Mouse (Mus musculus) neutrophil, adult 5-6 weeks (primary cell): ENCODE results near the gene Lrsam1. TPM values are rescaled to one million over a fixed set of nuclear protein-coding genes. Genes with fewer than 3 reads are reported as not detected.
A peak's percentile ranks its signal among the peaks of the same experiment; 100 is the strongest.

Experiments
- ATAC-seq: fragments of 151-379, 151-347 bp; 2 replicates; pipeline ENCODE4 v1.8.0; 2017; ENCODE audit warnings: mild to moderate bottlenecking, moderate TSS enrichment; ENCODE audit not compliant: insufficient number of reproducible peaks, poor library complexity, low FRiP score, severe bottlenecking; ENCODE audit errors: extremely low read depth
- total RNA-seq: library from RNA; stranded (forward); fragments of 200-1000 nt; gene quantifications from 2 replicates; pipeline ENCODE4 v1.2.3, GENCODE M21; 2017

The Lrsam1 gene
- total RNA-seq, 1 experiment from 2014 or later: 13.5 TPM

DNA sequence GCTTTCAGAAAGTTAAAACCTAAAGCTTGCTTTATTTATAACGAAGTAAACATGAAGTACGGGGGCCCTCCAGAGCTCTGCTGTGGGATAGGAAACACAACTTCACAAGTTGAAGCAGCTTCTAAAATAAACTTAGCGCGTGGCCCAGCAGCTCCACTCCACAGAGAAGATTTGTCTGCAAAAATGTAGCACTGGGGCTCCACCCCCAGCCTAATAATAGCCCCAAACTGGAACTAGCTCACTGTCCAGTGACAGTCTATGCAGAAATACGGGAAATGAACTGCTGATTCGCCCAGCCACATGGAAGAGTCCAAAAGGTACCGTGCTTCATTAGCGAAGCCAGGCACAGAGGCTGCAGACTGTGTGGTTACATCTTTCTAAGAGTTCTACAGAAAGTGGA is 7.9 kb upstream of the Lrsam1 start:
- ATAC-seq: no peak

DNA sequence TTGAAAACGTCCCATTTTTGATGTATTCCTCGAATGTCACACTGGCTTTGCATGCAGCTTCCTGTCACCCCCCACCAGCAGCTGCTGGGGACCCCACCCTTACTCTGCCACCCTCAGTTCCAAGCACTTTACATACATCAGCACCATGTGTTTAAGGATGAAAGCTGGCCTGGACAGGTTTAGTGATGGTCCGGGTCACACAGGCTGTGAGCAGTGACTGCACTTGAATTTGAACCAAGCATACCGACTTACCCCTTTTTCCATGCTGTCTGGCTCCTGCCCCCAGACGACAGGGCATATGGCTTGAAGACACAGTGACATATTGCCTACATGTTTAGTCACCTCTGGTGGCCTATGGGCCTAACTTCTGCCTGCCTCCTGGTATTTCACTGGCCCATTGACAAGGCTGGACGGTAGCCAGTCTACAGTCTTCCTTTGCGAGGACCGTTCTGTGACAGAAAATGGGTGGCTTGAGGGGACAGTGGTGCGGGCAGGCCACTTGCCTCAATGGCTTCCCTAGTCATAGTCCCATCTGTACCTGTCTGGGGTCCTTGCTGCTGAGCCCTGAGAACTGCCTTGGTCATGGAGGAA is 6.7 kb upstream of the Lrsam1 start:
- ATAC-seq: no peak

DNA sequence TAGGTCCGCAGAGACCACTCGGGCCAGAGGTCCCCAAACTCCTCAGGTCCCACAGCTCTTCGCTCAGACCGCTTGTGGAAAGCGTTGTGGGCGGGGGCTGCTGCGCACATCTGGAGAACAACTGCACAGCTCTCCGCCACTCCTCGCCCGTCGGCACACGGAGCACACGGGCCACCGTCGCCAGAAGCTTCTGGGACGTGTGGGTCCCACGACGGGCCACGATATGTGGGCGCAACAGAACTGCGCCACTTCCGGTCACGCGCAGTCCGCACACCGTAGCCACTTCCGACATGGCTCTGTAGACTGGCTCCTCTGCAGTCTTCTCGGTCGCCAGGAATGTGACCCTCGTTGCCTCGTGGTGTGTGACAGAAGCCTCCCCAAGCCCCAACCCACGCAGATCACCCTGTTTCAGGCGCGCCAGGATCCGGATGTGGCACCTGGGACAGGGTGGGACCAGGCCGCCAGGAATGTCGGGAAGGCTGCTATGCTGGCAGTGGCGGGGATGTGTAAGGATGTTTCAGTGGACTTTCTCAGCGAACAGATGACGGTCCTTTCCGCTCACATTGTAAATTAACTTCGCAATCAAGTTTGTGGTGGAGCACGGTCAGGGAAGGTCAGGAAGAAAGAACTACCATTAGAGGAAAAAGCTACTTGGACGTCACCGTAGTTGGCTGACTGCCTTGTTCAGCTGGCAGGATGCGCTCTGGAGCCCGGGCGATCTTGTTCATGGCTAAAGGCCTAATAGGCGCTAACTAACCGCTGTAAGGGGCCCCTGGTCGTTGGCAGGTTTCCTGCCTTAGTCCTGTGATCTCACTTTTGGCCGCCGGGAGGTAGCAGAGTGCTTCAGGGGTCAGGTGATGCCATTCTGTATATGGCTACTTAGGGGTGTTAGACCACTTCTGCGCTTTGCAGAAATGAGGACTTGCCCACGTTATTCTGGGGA is 5.5 kb upstream of the Lrsam1 start:
- ATAC-seq: peak; percentile 81

DNA sequence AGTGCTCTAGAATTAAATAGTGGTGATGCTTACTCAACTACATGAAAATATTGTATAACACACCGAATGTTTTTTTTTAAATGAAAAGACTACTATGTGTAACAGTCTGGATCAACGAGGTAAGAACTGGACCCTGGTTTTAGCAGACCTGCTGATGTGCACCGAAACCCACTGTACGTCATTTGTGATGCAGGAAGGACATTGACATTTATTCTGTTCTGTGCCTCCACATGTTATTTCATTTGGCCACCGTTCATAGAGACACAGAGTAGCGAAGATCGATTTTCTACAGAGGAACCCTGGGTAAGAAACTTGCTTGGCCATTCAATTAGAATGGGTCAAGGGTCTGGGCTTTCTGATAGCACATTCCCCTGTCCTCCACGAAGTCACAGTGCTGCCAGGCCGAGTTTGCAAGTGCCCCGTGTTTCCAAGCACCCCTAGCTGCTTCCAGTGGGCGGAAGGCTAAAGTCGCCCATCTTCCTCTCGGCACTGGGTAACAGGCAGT is 4.8 kb upstream of the Lrsam1 start:
- ATAC-seq: no peak

- ATAC-seq: peak; percentile 14; the same call in 1 of the 2 replicates
Measured at GRCm38 (mm10) chr2:32965511-32966183, 4.2 kb upstream of the Lrsam1 start.

- no peak for ATAC-seq
Measured at GRCm38 (mm10) chr2:32964659-32965457, 3.4 kb upstream of the Lrsam1 start.

DNA sequence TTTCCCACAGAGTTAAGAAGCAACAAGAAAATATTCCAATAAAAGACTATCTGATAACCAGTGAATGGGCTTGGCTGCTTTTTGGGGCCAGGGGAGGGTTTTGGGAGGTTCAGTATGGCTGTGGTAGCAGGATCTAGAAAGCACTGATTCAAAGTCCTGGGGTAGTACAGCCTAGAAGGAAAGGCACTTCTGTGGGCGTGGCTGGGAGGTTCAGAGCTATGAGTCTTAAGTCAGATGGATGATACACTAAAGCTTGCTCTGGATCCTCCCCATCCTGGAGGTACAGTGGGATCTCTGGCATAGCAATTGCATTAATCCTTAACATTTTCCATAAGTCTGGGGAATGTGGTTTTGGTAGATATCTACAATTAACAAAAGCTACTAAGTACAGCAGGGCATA is 2.6 kb upstream of the Lrsam1 start:
- ATAC-seq: no peak

DNA sequence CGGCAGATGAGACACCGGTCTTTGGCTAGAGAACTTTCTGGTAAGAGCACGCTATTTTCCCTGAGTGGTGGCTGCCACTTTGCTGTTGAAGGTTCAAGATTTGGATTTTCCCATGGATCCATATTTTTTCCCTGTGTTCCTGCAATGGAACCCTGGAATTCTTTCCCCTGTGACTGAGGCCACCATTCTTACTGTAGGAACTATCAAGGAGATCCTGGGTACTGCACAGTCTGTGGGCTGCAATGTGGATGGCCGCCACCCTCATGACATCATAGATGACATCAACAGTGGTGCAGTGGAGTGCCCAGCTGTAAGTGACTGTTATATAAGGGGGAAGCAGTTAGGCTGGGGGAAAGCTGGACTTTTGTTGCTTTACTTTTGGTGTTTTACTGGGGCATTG is 2.1 kb upstream of the Lrsam1 start:
- ATAC-seq: no peak

DNA sequence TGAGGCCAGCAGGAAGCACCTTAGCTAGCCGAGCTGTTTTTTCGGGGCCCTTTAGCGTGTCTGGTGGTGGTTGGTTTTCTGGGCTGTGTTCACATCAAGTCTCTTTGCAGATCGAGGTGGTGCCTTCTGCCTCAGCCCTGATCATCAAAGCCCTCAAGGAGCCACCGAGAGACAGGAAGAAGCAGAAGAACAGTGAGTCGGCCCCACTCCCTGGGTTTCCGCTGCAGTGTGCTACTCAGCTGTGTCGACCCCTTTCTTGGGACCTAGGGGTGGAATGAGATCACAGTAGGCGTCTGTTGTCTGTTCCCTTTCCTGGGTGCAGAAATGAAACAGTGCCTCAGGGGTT is 1.4 kb upstream of the Lrsam1 start:
- ATAC-seq: no peak

- no peak for ATAC-seq
Measured at GRCm38 (mm10) chr2:32962062-32962874, 854 bp upstream of the Lrsam1 start.

- ATAC-seq: no peak
Measured at GRCm38 (mm10) chr2:32960273-32960672, 1.1 kb downstream of the Lrsam1 start.

- no peak for ATAC-seq
Measured at GRCm38 (mm10) chr2:32957344-32957743, 4.1 kb downstream of the Lrsam1 start.

DNA sequence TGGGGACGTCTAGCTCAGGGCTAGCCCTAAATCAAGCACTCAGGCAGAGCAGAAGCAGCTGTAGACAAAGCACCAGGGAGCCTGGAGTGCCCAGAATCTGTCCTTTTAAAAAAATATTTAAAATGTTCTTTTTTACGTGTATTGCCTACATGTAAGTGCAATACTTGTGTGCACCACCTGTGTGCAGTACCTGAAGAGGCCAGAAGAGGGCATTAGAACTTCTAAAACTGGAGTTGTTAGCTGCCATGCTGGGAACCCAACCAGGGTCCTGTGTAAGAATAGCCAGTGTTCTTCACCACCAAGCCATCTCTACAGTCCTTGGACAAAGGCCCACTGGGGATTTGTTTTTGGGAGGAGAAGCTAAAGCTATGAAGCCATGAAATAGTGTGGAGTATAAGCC is 6.8 kb downstream of the Lrsam1 start:
- no peak for ATAC-seq

DNA sequence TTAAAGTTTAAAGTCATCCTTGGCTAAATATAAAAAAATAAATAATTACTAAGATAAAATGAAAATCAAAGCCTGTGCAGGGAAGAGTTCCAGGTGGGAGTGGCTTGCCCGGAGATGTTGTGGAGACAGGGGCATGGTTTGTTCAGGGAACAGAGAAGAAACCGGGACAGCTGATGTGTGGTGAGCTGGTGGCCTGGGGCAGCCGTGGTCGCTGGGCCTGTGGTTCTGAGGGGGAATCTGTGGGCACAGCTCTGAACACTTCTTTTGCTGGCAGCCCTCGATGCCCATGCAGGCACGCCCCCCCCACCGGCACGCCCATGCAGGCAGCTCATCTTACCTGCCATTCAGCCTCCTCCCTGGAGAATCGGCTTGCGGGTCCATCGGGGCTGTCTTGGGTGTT is 14.0 kb downstream of the Lrsam1 start:
- no peak for ATAC-seq

GRCm38 (mm10) chr2:32940483-32940882 is 20.9 kb downstream of the Lrsam1 start:
- no peak for ATAC-seq

DNA sequence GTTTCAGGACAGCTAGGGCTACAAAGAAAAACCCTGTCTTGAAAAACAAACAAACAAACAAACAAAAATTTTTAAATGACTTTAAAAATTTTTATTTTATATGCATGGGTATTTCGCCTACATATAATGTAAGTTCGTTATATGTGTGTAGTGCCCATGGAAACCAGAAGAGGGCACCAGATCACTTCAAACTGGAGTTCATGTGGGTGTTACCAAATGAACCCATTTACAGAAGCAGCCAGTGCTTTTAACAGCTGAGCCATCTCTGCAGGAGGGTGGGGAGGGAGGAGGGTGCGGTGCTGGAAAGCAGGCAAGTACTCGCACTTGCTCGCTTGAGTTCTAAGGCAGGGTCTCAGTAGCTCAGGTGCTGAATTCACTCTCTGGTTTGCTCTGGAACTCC is 22.0 kb downstream of the Lrsam1 start:
- ATAC-seq: peak; percentile 45; the same call in 1 of the 2 replicates

DNA sequence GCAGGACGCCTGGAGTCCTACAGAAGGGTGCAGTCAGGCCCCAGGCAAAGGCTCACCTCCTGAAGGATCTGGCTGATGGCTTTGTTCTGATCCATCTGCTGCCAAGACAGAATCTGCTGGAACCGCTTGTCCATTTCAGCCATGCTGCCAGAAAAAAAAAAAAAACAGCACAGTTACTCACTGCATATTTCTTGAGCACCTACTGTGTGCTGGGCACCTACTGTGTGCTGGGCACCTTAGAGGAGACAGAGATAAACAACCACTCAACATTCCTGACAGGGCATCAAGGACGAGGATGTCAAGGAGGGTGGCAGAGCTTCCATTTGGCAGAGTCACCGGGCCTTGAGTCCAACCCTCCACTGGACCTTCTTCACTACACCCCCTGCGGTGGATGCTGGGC is 22.7 kb downstream of the Lrsam1 start:
- ATAC-seq: no peak

GRCm38 (mm10) chr2:32931730-32932129 is 29.7 kb downstream of the Lrsam1 start:
- no peak for ATAC-seq
